Mouse (Mus musculus) neural tube, embryonic 10.5 days (tissue): ENCODE measurements around the gene Cers6.
A peak's percentile ranks its signal among the peaks of the same experiment; 100 is the strongest.

ENCODE experiments used
- DNase-seq: peaks from one replicate; pipeline ENCODE4 v3.0.0-alpha.2; 2017; ENCODE audit warnings: low spot score; ENCODE audit errors: extremely low spot score

Gene Cers6

DNA sequence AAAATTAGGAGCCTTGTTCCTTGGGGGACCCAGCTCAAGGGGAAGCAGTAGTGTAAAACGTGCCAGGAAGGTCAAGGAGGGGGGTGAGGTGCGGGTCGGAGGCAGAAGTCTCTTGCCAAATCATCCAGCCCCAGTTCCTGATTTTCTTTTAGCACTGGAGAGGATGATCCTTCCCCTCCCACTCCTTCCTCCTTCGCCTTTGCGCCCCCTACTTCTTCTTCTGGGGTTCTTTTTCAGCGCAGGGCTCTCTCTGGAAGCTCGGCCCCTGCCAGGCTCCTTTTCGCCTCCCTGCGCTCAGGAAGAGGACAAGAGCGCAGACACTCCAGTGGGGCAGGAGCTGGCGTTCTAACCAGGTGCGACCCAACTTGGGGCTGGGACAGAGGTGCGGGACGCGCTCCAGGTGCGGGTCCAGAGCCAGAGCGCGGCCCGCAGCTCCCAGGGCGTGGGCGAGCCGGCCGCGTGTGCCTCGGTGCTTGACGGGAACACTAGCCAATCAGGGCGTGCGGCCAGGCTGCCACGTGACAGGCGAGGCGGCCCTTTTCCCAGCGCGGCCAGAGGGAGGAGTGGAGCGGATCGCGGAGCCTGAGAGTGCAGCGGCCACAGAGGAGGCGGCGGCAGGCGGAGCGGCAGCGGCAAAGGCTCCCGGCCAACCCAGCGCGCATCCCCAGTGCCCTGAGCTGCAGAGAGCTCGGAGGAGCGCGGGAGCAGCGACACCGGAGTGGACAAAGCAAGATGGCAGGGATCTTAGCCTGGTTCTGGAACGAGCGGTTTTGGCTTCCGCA is at the start of gene Cers6:
Cers6 (plus strand) TSS at position 538 of the 782 bp plus-strand sequence.
- DNase-seq: peak; percentile 94

DNA sequence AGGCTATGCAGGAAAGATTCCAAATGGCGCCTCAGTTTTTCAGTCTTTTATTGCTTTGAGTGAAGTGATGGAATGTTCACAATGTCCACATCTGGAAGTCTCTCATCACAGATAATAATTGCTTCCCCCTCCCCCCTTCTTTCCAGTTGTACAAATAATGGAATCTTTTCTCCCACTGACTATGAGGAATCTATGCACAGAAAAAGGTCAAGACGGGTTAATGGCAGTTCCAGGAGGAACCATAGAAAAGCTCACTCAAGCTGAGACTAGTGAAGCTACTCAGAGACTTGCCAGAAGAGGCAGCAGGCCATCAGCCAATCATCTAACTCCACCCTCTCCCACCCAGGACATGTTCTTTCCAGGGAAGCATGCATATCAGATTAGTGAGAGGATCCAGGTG is 46.8 kb upstream of the Cers6 start:
- no peak for DNase-seq

DNA sequence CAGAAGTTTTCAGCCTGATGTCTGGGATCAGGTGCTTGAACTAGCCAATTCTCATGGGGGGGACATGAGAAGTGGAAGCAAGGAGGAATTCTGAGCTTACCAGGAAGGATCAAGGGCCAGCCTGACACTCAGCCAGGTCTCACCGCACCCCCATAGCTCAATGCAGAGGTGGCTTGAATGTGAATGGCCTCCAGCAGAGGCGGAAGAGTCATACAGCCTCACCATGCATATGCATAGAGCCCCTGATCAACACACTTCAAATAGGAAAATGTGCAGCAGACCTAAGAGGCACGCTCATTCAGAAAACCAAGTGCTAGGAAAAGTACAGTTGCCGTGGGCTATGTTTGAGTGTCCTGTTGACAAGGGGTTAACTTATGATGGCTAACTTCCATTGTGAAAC is 42.2 kb upstream of the Cers6 start:
- DNase-seq: no peak

DNA sequence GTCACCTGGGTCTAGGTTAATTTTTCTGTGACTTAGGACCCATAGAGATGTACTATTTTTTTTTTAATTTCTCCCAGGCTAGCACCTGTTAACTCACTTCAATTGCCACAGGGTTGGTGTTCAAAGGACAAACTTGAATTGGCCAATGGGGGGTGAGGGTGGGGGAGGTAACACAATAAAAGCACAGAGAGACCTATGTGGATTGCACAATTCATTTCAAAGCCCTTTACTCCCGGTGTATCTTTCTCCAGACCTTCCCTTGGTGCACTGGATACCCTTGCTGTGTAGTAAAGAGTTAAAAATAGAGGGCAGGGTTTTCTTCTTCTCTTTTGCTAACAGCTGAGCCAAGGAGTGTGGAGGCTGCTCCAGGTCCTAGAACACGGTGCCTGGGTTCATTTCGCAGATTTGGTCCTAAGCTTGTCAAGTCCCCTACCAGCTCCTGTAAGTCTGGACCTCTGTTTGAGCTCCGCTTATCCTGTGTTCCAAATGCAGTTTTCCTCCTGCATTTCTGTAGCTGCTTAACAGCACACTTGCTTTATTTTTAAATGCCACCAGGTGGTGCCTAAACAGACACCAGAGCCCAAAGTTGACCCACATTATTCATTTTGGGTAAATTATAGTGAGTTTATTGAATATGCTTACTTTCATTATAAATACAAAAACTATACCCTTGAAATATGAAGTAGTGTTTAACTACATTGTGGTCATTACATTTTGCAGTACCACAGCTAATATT is 38.9 kb upstream of the Cers6 start:
- no peak for DNase-seq

DNA sequence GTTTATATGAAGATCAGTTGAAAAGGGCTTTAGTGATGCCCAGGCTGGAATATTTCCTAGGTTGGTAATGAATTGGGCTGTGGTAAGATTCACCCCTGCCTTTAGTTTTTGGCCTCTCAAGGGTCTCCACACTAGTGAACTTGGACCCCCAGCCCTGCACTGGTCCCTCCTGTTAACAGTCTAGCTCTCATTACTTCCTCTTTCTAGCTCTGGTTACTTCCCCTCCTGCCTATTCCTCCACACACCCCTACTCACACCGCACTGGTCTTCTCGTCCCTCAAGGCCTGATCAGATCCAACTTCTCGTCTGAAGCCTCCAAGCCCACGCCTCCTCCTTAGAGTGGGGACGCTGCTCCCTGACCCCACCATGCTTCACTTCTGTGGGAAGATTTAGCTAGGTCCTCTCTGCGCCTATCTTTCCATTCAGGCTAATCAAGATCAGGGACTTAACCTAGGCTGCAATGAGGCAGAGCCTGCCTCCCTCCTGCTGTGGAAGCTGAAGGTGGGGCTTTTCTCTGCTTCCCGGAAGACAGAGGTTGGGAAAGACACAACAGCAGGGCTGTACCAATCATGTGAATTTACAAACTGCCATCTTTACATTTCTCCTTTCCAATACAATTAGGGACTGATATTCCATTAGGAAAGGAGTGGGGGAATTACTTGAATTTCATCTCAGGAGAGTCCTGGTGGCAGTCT is 35.8 kb upstream of the Cers6 start:
- no peak for DNase-seq

DNA sequence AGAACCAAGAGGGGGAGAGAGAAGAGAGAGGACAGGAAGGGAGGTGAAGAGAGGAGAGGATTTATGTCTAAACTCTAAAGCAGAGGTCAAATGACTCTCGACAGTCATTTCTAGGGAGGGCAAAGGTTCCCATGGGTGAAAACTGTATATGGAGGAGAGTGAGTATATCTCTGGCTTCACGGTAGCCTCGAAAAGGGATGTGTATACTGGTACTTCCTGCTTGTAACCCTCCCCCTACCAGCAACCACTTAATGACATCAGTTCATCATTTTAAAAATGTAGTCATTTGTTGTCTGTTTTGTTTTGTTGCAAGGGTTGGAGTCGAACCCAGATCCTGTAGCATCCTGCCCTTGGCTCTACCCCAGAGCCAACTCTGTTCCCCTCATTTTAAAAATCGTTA is 17.9 kb upstream of the Cers6 start:
- no peak for DNase-seq

DNA sequence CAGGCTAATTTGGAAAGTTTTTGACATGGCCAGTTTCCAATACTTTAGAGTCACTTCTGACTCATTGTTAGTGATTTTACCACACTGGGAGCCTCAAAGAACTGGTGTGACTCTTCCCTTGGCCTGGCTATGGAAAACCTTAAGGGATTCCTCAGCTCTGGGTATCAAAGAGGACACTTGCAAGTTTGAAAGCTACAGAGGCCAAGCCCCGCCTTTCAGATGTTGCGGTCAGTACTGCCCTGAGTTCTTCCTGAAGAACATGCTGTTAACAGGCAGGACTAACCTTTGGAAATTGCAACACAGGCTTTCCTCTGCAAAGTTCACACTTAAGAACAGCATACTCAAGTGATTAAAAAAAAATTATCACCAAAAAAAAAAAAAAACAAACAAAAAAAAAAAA is 16.7 kb upstream of the Cers6 start:
- no peak for DNase-seq

DNA sequence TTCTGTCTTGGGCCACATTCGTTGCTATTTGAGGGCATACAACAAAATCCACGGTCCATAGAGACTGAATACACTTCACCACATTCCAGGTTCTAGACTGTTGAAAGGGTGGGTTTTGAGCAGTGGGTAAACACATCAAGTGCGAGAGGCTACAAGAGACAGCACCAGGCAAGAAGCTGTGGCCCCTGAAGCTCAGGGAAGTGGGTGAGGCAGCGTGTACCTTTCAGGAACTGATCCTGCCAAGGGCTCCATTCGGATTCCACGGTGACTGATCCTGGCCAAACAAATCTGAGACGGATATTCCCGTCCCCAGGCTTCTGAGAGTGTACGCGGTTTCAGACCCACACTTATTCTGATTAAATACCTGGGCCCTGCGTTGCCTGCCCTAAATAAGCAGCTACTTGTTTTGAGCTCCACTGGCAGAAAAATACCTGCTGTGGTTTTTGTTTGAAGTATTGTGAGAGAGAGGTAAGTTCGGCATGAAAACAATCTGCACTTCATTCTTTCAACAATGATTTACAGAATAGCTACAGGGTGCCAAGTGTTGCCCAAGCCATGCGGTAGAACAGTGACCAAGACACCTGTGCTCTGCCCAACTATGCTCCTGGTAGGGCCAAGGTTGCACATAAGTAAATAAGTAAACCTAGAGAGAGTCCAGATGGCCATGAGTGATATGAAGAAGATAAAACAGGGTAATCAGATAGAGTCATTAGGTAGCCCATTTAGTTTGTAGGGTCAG is 16.1 kb upstream of the Cers6 start:
- DNase-seq: no peak

DNA sequence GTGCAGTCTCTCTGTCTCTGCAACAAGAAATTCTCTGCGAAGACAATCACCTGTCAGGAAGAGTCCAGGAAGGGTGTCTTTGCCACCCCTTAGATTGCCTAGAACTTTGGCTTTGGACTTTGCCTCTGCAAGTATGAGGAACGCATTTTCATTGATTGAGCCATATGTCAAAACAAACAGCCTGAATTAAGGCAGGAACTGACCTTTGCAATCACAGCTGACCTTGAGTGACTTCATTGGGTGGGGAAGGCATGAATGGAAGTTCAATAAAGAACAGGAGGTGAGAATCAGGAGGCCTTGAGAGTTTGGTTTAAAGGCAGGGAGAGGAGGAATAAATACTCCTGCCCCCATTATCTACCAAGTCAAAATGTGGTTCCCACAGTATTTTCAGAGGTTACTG is 850 bp upstream of the Cers6 start:
- DNase-seq: no peak

DNA sequence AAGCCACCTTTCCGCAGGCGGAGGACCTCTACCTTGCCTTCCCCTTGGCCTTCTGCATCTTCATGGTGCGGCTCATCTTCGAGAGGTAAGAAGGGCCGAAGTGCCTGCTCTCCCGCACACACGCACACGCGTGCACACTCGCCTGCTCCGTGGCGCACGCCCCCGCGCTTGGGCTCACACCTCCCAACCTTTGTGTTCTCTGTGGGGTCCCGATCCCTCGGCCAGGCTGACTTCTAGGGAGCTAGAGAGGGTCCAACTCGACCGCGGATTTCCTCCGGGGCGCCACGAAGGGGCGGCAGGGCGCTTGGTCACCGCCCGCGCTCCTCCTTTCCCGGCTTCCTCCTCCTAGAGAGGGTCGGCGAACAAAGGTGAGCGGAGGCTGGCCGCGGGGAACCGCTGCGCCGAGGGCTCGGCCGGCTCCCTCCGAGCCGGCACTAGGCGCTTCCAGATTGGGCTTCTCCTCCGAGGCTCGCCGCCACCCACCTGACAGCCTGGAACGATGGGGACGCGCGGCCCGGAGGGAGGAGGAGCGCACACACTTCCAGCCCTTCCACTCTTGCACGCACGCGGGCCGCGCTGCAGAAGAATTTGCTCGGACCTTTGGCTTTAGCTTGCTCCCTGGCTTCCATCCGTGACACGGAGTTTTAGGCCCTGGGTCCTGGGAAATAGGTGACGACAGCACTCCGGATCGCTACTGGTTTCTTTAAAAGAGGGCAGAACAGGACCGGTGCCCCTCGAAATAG is 651 bp downstream of the Cers6 start:
- DNase-seq: peak; percentile 77

DNA sequence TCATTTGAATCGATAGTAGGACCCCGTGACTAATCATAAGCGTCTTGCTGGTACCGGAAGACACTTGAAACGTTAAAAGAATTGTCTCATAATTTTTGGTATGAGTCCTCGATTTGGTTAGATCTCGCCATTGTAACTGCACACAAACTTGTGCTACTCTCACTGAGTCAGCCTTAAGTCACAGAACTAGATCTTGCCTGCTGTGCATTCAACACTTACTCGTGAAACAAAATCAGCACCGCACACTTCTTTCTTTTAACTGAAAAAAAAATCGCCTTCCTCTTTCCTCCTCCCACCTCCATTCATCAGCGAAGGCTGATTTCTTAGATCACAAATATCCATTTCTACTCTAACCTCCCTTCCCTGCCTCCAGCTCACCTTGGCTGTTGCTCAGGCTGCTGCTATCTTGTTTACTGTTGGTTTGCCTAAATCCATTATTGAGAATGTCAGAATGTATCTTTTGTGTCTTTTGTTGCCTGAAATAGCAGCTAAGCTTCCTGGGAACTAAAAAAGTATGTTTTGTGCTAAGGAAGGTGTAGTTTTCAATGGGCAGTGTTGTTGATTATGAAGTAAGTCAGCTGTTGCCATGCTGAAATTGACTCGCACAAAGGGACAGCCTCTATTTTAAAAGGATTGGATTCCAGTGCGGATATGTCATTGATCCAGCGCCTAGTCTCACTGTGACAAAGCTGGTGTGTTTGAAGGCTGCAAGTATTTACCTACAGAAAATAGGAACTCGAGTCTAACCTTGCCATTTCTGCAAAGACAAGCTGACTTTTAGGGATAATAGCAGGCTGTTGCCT is 1.4 kb downstream of the Cers6 start:
- DNase-seq: no peak

DNA sequence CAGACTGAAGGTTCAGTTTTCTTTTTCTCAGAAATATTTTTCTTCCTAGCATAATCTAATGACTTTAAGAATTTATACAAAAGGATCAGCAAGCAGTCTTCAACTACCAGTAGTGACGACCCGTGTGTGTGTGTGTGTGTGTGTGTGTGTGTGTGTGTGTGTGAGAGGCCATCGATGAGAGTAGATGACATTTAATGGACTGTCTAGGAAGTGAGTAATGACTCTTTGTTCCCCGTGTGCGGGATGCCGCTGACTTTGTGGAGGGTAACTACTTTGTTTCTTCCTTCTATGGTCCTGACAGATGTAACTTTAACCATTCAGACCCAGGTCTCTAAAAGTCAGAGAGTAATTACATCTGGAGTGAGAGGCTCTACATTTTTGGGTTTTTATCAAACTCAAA is 2.3 kb downstream of the Cers6 start:
- DNase-seq: no peak

DNA sequence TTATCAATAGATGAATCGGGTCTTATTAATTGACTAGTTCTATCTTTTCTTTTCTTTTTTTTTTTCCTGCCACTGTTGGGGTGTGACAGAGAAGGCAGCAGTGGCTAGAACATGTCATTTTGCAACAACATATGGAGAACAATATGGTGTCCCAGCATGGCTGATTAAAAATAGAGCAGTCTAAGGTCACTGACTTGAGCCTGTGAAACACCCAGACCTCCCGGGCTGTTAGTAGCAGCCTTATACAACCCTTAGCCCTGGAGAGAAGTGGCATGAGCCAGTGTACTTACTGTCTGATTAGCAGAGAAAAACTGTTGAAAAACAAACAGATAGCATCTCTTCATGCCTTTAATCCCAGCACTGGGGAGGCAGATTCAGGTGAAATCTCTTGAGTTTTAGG is 3.1 kb downstream of the Cers6 start:
- DNase-seq: peak; percentile 16

DNA sequence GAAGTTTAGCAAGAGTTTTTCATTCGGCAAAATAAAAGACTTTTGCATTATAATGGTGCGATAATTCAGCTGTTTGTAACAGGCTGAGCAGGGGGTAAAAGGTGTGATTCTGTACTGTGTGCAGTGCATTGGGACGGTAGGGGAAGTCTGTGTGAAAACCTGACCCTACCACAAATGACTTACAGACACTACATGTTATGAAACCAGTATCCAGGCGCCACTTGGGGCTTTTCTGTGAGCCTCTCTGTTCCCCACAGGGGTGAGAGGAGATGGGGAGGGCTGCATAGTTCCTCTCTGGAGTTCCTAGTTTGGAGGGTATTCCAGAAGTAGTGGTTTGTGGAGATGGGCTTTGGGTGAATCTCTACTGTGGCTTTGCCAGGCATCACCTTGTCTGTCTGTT is 5.9 kb downstream of the Cers6 start:
- DNase-seq: peak; percentile 10

DNA sequence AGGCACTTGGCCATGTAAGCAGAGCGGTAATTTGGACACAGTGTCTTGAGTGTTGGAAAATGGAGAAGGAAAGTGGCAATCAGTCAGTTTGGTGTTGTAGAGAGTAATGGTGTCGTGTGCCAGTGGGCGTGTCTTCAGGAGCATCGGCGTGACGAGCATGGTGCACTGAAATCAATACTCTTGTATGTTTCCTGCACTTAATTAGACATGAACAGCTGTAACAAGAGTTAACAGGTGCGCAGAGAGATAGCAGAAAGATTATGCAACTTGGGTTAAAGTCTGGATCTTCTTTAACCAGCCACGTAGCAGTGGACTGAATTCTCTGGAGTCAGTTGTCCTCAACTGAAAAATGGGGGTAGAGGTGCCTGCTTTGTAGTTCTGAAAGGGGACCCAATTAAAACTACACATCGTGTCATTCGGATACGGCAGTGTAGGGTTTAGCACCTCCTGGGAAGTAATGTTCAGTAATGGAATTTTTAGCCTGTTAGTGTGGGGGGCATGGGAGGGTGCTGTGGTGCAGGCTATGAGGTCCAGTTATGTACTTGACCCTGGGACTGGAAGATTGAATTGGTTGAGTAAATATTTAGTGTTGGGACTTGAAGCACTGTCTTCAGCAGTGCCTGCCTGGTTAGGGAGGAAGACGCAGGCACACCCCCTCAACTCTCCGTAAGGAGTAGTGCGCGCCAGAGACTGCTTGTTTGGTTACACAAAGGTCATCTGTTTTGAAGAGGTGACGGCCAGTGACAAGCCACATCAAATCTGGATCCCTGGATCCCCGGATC is 9.9 kb downstream of the Cers6 start:
- DNase-seq: peak; percentile 12

DNA sequence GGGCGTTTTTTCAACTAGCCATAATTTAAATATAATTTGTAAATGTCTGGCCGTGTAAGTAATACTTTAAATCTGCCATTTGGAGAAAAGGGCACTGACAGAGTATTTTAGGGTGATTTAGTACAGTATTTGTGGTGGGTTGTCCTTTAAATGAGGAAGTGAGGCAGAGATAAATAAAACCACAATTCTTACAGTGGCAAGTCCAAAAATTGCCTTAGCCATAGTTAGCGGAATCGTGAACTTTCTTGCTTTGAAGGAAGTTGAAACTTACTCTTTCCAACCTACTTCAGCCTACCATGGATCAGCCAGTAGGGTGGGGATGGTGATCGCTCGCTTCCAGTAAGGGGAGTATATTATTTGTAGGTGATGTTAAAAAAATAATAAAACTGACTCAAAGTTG is 11.8 kb downstream of the Cers6 start:
- DNase-seq: no peak

DNA sequence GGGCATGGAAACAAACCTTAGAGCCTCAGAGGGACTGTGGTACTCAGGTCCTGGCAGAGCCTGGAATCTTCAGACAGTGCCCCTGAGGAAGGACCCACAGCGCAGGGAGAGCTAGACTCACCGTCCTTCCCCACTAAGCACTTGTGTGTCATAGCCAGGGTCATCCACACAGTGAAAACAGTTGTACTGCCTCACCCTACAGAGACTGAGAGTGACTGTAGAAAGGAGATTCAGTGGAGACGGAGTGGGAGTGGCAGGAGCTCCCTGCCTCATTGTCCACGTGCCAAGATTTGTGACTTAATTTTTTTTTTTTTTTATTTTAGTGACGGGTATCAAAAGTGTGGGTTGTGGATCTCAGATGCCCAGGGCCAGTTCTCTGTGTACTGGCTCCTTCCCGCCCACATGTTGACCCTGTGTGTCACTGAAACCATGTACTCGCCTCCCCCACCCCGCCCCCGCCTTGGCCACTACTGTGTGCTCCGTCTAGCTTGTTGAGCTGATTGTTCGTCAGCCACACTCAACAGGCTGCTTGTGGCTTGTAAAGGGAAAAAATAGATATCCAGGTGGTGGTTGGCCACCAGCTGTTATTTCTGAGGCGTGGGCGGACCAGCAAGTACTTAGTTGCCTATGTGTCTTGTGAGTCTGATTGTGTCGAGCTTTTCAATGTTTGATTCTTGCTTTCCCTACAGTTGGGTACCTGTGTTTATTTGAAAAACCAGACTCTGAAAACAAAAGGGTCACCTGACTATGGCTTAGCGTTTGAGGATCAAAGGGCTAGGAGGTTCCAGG is 12.6 kb downstream of the Cers6 start:
- DNase-seq: no peak

DNA sequence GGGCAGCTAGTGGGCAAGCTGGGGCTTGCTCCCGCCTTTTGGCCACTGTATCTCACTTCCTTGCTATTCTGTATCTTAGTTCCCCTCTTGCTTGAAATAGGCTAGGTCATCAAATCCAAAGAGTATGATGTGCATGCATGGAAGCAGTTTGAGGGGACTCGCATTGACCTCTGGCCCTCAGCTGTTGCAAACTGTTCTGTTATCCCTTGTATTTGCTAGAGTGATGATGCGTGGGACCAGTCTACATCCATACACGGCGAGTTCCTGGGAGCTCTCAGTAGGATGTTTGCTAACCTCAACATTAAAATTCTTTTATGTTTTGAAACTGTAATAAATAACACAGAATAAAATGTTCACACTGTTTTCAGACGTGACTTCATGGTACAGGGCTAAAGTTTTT is 13.3 kb downstream of the Cers6 start:
- no peak for DNase-seq
